Mouse (Mus musculus) activated CD4-positive, CD25-positive, alpha-beta regulatory T cell, adult 4 months (primary cell): ENCODE results near the gene Itgb4. TPM values are rescaled to one million over a fixed set of nuclear protein-coding genes. Genes with fewer than 3 reads are reported as not detected.

Experiments
- ATAC-seq: one replicate; pipeline ENCODE4 v1.8.0; 2017
- polyA plus RNA-seq, 2 experiments: library from polyadenylated mRNA; unstranded; fragments of 100-300 nt; shearing (Covaris generic); gene quantifications; one replicate each; pipeline ENCODE4 v1.2.1; 2017

Gene Itgb4
- polyA plus RNA-seq, 2 experiments from 2014 or later: not detected

DNA sequence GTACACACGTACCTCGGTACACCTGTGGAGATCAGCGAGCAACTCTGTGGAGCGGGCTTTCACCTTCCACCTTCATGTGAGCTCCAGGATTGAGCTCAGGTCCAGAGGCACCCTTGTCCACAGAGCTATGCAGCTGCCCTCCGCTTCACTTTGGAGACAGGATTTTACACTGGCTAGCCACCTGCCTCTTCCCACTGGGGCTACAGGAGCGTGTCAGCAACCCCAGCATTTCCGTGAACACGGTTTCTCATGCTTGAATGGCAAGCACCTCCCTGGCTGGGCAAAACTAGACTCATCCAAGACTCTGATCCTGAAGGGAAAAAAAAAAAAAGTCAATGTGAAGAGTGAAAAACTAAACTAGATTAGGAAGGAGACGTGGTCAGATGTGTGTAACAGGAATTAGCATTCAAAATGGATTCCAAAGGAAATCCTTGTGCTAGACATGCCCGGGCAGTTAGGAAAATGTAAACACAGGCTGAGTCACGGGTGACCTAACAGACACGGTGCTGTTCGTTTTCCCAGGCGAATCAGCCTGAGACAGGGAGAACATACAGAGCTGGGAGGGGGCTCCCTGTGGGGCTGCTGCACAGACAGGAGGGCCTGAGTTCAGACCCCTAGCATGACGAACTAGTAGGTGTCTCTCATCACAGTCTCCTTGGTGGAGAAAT lies 4.4 kb upstream of the Itgb4 start:
- no peak for ATAC-seq

DNA sequence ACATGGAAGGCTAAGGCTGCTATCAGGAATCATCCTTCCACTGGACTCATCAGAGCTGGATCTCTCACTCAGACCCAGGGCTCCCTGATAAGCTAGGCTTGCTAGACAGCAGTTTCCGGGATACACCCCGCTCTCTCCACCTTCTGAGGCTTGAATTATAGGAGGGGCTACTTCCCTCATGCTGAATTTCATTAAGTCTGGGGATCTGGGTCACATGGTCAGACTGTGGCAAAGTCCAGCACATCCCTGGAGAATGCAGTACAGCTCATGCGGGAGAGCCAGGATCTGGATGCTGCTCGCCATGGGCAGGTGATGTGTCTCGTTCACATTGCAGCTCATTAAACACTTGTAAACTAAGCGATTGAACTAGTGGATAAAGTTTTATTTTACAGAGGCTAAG lies 3.5 kb upstream of the Itgb4 start:
- ATAC-seq: no peak

DNA sequence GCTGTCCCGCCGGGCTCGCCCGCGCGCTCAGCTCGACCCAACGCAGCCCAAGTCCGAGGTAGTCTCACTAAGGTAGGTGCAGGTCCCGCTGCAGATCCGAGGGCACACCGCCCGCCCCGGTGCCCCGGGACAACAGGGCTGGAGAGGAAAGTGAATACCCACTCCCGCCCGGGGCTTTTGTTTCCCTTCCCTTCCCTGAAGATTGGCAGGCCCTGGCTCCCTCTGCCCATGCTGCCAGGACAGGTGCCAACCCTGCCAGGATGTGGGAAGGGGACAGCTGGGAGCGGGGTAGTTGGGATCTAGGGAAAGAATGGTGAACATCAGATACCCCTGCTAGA lies 543 bp downstream of the Itgb4 start:
- no peak for ATAC-seq

DNA sequence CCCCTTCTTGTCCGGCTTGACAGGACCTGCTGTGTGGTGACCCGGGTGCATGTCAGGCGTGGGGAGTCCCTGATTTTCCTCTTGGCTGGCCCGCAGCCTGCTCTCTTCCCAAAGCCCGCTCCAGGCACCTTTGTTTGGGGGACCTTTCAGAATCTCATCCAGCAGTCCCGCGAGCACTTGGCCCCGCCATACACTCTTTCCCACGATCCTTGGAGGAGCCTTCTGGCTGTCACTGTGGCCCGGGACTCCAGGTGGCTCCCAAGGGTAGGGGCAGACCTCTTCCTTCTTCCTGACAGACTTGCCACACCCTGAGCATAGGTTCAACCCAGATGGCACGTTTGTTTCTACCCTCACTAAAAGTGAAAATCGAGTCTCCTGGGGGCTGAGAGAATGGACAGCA lies 1.0 kb downstream of the Itgb4 start:
- no peak for ATAC-seq

DNA sequence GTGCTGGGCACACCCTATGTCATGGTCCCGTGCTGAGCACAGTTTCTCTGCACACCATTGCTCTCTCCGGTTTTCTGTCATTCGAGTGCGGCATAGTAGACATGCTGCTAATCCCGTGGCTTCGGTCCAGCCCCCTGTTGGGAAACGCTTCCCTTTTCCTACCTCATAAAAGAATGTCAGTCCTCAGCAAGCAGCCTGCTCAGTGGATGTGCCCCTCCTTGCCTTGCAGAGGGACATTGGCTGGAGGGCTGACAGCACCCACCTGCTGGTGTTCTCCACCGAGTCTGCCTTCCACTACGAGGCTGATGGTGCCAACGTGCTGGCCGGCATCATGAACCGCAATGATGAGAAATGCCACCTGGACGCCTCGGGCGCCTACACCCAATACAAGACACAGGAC lies 8.0 kb downstream of the Itgb4 start:
- no peak for ATAC-seq

GRCm38 (mm10) chr11:115983291-115983690 lies 8.8 kb downstream of the Itgb4 start:
- no peak for ATAC-seq

DNA sequence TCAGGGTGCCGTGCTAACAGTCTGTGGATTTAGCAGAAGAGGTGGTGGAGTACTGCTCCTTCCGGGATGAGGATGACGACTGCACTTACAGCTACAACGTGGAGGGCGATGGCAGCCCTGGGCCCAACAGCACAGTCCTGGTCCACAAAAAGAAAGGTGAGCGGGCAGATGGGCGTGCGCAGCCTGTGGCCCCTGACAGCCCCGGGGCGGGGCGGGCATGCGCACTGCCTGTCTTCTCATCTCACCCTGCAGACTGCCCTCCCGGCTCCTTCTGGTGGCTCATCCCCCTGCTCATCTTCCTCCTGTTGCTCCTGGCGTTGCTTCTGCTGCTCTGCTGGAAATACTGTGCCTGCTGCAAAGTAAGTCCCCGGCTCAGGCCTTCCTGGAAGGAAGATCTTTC lies 15.2 kb downstream of the Itgb4 start:
- ATAC-seq: no peak

DNA sequence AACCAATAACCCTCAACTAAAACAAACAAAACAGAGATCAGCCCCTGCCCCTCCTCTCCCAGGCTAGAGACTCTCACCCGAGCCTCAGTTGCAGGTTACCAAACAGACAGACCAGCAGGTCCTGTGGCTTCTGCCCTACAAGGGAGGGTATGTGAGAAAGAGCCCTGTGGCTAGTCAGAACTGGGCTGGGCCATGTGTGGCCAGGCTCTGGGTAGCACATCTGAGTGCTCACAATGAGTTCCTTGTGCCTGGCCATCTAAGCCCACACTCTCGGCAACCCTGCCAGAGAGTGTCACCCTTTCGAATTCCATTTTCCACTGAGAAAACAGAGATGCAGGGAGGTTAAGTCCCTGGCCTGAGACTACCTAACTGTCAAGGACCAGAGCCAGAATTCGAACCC lies 17.6 kb downstream of the Itgb4 start:
- ATAC-seq: no peak

GRCm38 (mm10) chr11:115995256-115995655 lies 20.7 kb downstream of the Itgb4 start:
- no peak for ATAC-seq

DNA sequence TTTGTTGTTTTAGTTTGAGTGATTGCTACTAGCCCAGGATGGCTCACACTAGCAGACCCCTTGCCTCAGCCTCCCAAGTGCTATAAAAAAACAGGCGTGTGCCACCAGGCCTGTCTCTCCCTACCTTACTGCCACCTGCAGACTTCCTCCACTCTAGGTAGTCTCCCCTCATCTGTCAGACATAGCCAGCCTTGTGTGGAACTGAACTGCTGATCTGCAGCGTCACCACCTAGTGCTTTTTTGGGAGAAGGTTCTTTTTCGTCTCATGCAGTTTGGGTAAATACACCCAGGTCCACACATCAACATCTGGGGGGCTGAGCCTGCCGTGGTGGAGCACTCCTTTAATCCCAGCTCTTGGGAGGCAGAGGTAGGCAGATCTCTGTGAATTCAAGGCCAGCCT lies 22.5 kb downstream of the Itgb4 start:
- no peak for ATAC-seq

GRCm38 (mm10) chr11:115997662-115998061 lies 23.2 kb downstream of the Itgb4 start:
- ATAC-seq: no peak

- ATAC-seq: no peak
Observed at GRCm38 (mm10) chr11:115999027-115999426, 24.5 kb downstream of the Itgb4 start.

DNA sequence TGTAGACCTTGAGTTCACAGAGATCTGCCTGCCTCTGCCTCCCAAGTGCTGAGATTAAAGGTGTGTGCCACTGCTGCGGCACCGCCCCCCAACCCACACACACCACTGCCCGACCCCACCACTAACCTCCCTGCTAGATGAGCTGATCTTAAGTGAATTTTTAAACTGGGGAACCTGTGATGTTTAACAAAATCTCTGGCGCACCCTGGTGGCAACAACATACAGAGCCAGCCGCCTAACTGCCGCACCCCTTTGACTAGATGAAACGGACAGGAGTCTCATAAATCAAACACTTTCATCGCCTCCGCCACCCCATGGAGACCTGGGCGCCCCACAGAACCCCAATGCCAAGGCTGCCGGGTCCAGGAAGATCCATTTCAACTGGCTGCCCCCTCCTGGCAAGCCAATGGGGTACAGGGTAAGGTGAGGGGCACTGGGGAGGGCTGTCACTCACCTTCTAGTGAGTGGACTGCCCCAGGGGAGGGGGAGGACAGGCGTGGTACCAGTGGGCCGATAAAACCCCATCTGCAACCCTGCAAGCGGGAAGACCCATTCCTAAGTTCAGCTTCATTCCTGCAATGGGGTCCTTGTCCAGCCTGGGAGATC lies 25.1 kb downstream of the Itgb4 start:
- ATAC-seq: no peak

GRCm38 (mm10) chr11:116000607-116001006 lies 26.1 kb downstream of the Itgb4 start:
- no peak for ATAC-seq

DNA sequence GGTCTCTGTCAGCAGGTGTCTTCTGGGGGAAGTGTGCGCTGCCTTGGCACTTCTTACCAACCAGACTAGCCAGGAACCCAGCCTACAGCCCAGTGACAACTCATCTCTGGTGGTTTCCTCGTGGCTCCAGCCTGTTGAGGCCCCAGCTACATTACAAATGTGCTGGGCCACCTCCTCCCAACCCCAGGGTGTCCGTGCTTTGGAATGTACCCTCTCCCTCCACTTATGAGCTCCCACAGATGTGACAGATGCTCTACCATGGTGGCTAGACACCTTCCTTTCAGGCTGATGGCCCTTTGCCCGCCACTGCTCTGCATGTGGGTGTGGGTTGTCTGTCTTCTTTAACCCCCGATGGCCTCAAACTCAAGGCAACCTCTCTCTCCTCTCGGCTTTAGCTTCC lies 27.2 kb downstream of the Itgb4 start:
- ATAC-seq: no peak

DNA sequence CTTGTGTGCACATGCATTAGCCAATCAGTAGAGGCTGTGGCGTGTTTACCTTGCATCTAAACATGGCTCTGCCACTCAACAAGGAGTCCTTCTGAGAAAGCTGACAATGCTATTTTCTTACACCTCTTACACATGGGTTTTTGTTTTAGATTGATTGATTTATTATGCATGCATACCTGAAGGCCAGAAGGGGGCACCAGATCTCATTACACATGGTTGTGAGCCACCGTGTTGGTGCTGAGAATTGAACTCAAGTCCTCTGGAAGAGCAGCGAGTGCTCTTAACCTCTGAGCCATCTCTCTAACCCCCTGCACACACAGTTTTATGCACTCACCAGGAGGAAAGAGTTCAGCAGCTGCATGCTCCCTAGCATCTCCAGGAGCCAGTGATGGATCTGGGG lies 28.4 kb downstream of the Itgb4 start:
- ATAC-seq: no peak

GRCm38 (mm10) chr11:116004186-116004823 lies 29.8 kb downstream of the Itgb4 start:
- ATAC-seq: no peak

GRCm38 (mm10) chr11:116004840-116005700 lies 30.6 kb downstream of the Itgb4 start:
- ATAC-seq: peak; percentile 52

GRCm38 (mm10) chr11:116005701-116006419 lies 31.4 kb downstream of the Itgb4 start:
- ATAC-seq: no peak

DNA sequence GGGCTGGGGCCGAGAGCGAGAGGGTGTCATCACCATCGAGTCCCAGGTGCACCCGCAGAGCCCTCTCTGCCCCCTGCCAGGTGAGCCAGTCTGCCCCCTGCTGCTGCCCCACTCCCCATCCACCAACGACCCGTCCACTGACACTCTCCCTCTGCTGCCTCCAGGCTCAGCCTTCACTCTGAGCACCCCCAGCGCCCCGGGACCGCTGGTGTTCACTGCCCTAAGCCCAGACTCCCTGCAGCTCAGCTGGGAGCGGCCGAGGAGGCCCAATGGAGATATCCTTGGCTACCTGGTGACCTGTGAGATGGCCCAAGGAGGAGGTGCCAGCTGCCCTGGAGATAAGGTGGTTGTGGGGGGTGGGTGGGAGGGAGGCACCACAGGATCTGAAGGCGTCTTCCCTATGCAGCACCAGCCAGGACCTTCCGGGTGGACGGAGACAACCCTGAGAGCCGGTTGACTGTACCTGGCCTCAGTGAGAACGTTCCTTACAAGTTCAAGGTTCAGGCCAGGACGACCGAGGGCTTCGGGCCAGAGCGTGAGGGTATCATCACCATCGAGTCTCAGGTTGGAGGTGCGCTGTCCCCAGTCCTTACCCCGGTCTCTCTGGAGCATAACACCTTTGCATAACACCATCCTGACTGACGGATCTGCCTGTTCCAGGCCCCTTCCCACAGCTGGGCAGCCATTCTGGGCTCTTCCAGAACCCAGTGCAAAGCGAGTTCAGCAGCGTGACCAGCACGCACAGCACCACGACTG lies 32.8 kb downstream of the Itgb4 start:
- no peak for ATAC-seq

- ATAC-seq: no peak
Observed at GRCm38 (mm10) chr11:116008411-116008810, 33.9 kb downstream of the Itgb4 start.

DNA sequence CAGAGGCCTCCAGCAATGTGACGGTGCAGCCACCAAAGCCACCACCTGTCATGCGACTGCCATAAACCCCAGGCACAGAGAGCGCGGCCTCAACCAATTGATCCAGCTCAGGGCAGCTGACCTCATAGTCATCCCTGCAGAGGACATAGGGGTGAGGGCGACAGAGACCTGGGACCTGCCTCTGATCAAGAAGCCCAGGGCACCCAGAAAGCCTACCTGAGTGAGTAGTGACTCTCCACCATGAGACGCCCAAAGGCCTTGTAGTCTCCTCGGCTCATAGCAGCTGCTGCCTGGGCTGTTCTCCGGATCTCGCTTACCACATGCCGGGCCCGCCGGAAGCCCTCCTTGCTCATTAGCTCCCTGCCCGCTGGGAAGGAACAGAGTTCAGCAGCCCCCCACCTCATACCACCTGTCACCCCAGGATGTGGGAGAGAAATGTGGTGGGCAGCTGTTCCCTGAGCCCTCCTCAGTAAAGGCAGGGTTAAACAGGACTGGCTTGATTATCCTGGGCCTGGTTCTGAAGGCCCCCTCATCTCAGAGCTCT lies 34.4 kb downstream of the Itgb4 start:
- no peak for ATAC-seq
